In the genomic region with DNA sequence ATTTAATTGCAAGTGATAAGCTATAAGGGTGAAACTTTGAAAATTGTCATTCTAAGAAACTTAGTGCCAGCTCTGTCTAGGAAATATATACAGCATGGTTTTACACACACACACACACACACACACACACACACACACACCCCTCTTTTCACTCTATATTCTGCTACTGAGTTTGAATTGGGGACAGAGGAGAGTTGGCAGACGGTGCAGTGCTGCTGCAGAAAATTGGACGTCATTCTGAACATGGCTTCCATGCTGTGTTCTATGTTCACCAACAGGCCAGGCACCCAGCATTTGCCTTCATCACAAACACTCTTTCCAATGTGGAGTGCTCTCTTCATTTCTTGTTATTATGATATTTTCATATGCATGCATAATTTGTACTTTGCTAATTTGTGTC, we compare ENCODE assay signal across 19 mouse cellular contexts. TPM values are rescaled to one million over a fixed set of nuclear protein-coding genes. Genes with fewer than 3 reads are reported as not detected.
DNase-seq lines count a peak whose midpoint lies in the region; ATAC-seq lines count a peak whose summit lies in the region.
"Had no signal": no experiment of that assay in that cellular context is flagged by ENCODE, and none has a peak within 500 bp of the region (broad histone marks: within the 10 kb centered on the region; RNA-seq: fewer than 3 reads in every experiment).

No protein-coding gene starts in this region.

- H3K27ac ChIP-seq in forebrain, embryonic 16.5 days (ENCODE audit: low read length) = no peak overlapping the region
- H3K27ac ChIP-seq in forebrain, embryonic 14.5 days (ENCODE audit: low read depth, low read length) = no peak overlapping the region
- H3K27ac ChIP-seq: embryonic facial prominence, embryonic 13.5 days; embryonic facial prominence, embryonic 15.5 days; forebrain, embryonic 10.5 days had no signal

- WGBS in forebrain, embryonic 16.5 days = 51% methylated on average over 2 of the region's 2 CpGs
- WGBS in forebrain, embryonic 14.5 days = 80% methylated on average over 2 of the region's 2 CpGs

- H3K4me2 ChIP-seq in forebrain, embryonic 16.5 days (ENCODE audit: low read length) = no peak overlapping the region
- H3K4me2 ChIP-seq in forebrain, embryonic 14.5 days (ENCODE audit: low read length) = no peak overlapping the region
- H3K4me2 ChIP-seq: embryonic facial prominence, embryonic 13.5 days; embryonic facial prominence, embryonic 15.5 days had no signal

- H3K4me3 ChIP-seq in forebrain, embryonic 16.5 days (replicated peaks; ENCODE audit: low read length) = no peak overlapping the region
- H3K4me3 ChIP-seq in forebrain, embryonic 14.5 days (ENCODE audit: low read depth, low read length) = no peak overlapping the region
- H3K4me3 ChIP-seq: embryonic facial prominence, embryonic 13.5 days; embryonic facial prominence, embryonic 15.5 days; erythroblast, embryonic 14.5 days; forebrain, embryonic 10.5 days had no signal

- H3K36me3 ChIP-seq in forebrain, embryonic 16.5 days (ENCODE audit: control insufficient read depth, insufficient read depth) = no peaks in the 10 kb centered on the region
- no peaks in the 10 kb centered on the region for H3K36me3 ChIP-seq in forebrain, embryonic 14.5 days (ENCODE audit: control insufficient read depth, insufficient read depth, low read length)
- H3K36me3 ChIP-seq: embryonic facial prominence, embryonic 13.5 days; embryonic facial prominence, embryonic 15.5 days; forebrain, embryonic 10.5 days had no signal

- peak; percentile 62; the same call in 1 of the 2 replicates for ATAC-seq in forebrain, embryonic 16.5 days
- ATAC-seq in forebrain, embryonic 14.5 days = no peak

- H3K9ac ChIP-seq in forebrain, embryonic 16.5 days (replicated peaks; ENCODE audit: low read depth, low read length) = no peak overlapping the region
- no peak overlapping the region for H3K9ac ChIP-seq in forebrain, embryonic 14.5 days (ENCODE audit: low read length)
- H3K9ac ChIP-seq: embryonic facial prominence, embryonic 13.5 days; embryonic facial prominence, embryonic 15.5 days had no signal

- no peak for DNase-seq in forebrain, embryonic 14.5 days (ENCODE audit: low spot score)
- DNase-seq in heart, adult 11 months = peak; percentile 22
- no peak for DNase-seq in heart, adult 8-10 months (ENCODE audit: low spot score)
- DNase-seq: adrenal gland, adult 2 months; adrenal gland, postnatal 10 days; adrenal gland, postnatal 25 days; cerebellum, adult 11 months; cerebellum, adult 18-20 months; cerebellum, adult 8-10 months; cerebellum, adult 9-11 months; cerebellum, postnatal 14 days; cerebellum, postnatal 36 days; embryo, embryonic 11 days had no signal

- H3K9me3 ChIP-seq in forebrain, embryonic 16.5 days (ENCODE audit: control insufficient read depth, low read length) = no peaks in the 10 kb centered on the region
- no peaks in the 10 kb centered on the region for H3K9me3 ChIP-seq in forebrain, embryonic 14.5 days (replicated peaks; ENCODE audit: control insufficient read depth, low read length)
- H3K9me3 ChIP-seq: embryonic facial prominence, embryonic 13.5 days; embryonic facial prominence, embryonic 15.5 days; forebrain, embryonic 10.5 days had no signal

- H3K4me1 ChIP-seq in forebrain, embryonic 16.5 days (replicated peaks; ENCODE audit: control insufficient read depth, insufficient read depth, low read length) = no peaks in the 10 kb centered on the region
- H3K4me1 ChIP-seq in forebrain, embryonic 14.5 days (ENCODE audit: control insufficient read depth, insufficient read depth, low read length) = no peaks in the 10 kb centered on the region
- H3K4me1 ChIP-seq: embryonic facial prominence, embryonic 13.5 days; embryonic facial prominence, embryonic 15.5 days; forebrain, embryonic 10.5 days had no signal

- H3K27me3 ChIP-seq in forebrain, embryonic 16.5 days (replicated peaks; ENCODE audit: control insufficient read depth, insufficient read depth, low read length) = no peaks in the 10 kb centered on the region
- H3K27me3 ChIP-seq in forebrain, embryonic 14.5 days (replicated peaks; ENCODE audit: control insufficient read depth, insufficient read depth, low read length) = no peaks in the 10 kb centered on the region
- H3K27me3 ChIP-seq: embryonic facial prominence, embryonic 13.5 days; embryonic facial prominence, embryonic 15.5 days had no signal

RNA-seq across cellular contexts. Expression of gene Tes, which starts 48.0 kb away (rescaled TPM):
- polyA plus RNA-seq in forebrain, embryonic 16.5 days (2015; fragmentation: Nextera tagmentation; extraction: Ambion mirVana) = 31.4 and 32.1 TPM in 2 replicates
- 36.2 and 38.0 TPM in 2 replicates for polyA plus RNA-seq in forebrain, embryonic 14.5 days (2014; fragmentation: Nextera tagmentation; extraction: Ambion mirVana)
- 1 to 10 TPM; 2.2 to 3.0 (median 2.6) TPM for total RNA-seq in heart, adult 8-10 months (2022)
- total RNA-seq: MEL had no signal
